Mouse (Mus musculus) G1E (cell line): Measurements from ENCODE around the gene Map1a.

Source experiments
- GATA1 ChIP-seq: IDR thresholded peaks from 2 replicates; pipeline ENCODE4 v1.6.1; 2012; ENCODE audit warnings: borderline replicate concordance, low read length, inconsistent platforms, mixed read lengths
- POLR2AphosphoS5 ChIP-seq: IDR thresholded peaks from 2 replicates; pipeline ENCODE4 v1.6.1; 2012; ENCODE audit warnings: low read depth, low read length, inconsistent platforms; ENCODE audit not compliant: insufficient replicate concordance
- TAL1 ChIP-seq: conservative IDR thresholded peaks from 2 replicates; pipeline ENCODE4 v1.6.1; 2012; ENCODE audit warnings: low read depth, low read length, inconsistent platforms, mixed read lengths

DNA sequence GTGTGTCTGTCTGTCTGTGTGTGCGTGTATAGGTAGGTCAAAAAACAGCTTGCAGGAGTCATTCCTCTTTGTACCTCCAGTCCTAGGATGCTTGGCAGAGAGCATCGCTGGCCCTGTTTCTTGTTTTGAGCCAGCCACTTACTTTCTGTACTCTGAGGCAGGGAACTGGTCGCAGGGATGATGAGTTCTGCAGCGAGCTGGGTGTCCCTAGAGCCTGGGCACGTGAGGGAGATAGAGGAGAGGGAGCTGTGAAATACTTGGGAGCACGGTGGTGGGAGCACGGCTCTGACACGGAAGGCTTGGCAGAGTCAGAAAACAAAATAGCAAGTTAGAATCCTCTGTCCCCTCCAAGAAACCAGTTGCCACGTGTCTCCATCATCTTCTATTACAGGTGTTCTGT, 8.3 kb downstream of the Map1a start:
- TF ChIP-seq GATA1 (no peak), TAL1 (no peak), POLR2AphosphoS5 (no peak)
